Mouse (Mus musculus) activated CD4-positive, CD25-positive, alpha-beta regulatory T cell, adult 4 months (primary cell): Measurements from ENCODE around the gene Agap1. TPM values are rescaled to one million over a fixed set of nuclear protein-coding genes. Genes with fewer than 3 reads are reported as not detected.

Source experiments
- ATAC-seq: one replicate; pipeline ENCODE4 v1.8.0; 2017
- polyA plus RNA-seq, 2 experiments: library from polyadenylated mRNA; unstranded; fragments of 100-300 nt; shearing (Covaris generic); gene quantifications; one replicate each; pipeline ENCODE4 v1.2.1; 2017

The Agap1 gene
- polyA plus RNA-seq, 2 experiments from 2014 or later: 0.04 to 0.05 TPM

DNA sequence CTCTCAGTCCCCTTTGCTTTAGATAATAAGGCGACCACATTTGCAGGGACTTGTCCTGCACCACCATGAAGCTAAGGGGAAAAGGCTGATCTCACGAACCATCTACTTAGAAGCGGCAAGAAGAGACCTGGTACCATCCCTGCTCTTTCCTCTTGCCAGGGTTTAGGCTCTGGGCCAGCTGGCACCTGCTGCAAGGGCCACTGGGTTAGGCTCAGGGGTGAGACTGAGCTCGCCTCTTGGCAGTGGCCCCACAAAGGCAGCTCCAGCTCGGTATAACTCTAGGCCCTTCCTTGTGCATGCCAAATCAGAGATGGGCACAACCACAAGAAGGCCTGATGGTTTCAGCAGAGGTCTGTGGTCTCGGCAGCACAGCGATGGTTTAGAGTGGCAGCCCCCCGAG is 167.3 kb downstream of the Agap1 start:
- ATAC-seq: no peak

DNA sequence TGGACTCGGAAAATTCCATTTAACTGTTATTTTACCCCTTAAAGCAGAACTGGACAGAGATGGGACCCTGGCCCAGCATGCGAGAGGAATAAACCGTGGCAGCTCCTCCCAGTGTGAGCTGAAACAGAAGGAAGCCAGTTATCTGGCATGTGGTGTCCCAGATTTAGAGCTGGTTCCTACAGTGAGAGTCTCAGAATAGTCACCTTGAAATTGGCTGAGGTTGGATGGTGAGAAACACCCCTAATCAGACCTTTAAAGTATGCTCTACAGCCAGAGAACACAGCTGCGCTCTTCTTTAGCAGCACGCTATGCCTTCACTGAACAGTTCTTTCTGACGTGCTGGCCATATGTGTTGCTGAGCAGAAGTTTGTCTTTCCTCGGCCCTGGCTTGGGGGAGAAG is 168.2 kb downstream of the Agap1 start:
- no peak for ATAC-seq

GRCm38 (mm10) chr1:89625312-89625711 is 170.7 kb downstream of the Agap1 start:
- no peak for ATAC-seq

DNA sequence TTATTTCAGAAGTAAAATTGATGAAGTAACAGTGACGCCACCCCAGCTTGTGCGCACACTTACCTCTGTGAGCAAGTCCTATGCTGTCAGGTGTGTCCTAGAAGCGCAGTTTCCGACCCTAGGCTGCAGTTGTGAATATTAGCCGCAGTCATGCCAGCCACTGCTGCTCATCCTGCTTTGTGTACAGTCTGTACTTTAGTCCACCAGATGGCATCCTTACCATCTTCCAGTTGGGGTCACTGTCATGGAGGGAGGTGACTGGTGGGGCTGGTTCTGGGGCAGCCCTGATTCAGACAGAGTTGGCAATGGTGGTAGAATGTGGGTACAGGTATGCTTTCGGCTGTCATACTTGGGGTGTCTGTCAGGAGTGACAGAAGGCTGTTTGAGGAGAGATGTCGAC is 171.4 kb downstream of the Agap1 start:
- no peak for ATAC-seq

GRCm38 (mm10) chr1:89626940-89627339 is 172.3 kb downstream of the Agap1 start:
- ATAC-seq: no peak

DNA sequence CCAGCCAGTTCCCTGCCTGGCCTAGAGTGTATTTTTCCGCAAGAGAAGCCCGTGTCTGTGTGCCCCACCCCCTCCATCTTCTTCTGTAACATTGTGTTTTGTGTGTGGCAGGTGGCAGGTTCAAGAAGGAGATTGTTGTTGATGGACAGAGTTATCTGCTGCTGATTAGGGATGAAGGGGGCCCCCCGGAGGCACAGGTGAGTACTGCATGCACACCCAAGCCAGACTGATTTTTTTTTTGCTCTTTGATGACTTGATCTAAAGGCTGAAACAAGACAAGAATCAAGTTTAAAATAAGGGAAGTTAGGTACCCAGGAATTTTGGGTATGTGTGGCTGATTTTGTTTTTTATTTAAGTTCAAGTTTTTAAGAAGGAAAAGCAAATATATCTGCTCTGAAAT is 173.0 kb downstream of the Agap1 start:
- no peak for ATAC-seq

DNA sequence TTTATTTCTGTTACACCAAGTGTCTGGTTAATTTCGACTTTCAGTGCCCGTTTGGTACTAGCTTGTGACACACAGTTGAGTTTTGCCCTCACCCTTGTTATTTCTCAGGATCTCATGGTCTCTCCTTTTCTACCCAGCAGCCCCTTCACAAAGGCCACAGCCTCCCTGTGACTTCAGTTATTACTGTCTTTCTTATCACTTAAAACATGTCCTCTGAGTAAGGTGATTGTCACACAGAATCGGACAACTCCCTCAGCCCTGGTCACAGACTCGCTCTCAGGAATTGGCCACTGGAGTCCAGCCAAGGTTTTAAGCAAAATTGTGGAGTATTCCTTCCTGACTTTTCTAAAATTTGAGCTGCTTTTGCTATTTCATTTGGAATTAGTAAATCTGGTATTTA is 176.2 kb downstream of the Agap1 start:
- no peak for ATAC-seq

GRCm38 (mm10) chr1:89631747-89632146 is 177.1 kb downstream of the Agap1 start:
- no peak for ATAC-seq

DNA sequence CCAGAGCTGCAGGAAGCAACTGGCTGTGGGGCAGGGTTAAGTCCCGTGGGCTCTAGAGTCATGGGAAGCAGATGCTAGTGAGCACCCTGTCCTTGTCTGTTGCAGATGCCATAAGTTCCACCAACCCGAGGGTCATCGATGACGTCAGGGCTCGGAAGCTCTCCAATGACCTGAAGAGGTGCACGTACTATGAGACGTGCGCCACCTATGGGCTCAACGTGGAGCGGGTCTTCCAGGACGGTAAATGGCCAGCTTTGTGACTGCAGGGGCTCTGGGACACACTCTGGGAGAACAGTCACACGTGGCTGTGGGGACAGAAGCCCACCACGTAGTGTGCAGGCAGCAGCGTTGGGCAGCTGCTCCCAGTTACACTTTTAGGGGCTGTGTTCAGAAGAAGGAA is 179.4 kb downstream of the Agap1 start:
- no peak for ATAC-seq

DNA sequence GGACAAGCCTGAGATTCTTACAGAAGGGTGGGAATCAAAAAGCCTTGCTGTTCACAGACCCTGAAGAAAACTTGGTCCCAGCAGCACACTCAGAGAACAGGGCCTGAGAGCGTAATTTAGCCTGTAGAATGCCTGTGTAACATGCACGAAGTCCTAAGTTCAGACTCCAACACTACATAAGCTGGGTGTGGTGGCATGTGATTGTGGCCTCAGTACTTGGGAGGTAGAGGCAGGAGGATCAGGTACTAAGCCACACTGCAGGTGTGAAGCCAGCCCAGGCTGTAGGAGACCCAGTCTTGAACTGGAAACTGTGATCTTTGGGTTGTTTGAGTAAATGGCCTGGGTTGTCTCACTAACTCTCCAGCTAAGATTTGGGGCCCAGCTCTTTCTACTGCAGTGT is 180.5 kb downstream of the Agap1 start:
- no peak for ATAC-seq

DNA sequence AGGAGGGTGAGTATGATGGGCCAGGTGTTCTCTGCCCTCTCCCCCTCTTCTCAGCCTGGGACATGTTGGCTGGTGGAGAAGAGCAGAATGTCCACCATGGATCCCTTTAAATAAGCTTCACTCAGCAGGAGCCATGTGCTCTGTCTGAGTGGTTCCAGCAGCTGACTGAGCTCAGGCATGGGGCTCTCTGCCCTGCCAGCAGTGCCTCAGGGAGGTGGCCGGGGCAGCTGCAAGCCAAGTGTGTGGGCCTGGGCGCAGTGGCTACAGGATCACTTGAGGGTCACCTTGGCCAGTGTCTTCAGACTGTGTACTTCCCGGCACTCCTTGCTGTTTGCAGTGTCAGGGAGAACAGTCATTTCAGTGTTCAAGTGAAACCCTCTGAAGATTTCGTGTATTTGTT is 183.1 kb downstream of the Agap1 start:
- ATAC-seq: no peak

GRCm38 (mm10) chr1:89643445-89644100 is 189.0 kb downstream of the Agap1 start:
- peak; percentile 27 for ATAC-seq

DNA sequence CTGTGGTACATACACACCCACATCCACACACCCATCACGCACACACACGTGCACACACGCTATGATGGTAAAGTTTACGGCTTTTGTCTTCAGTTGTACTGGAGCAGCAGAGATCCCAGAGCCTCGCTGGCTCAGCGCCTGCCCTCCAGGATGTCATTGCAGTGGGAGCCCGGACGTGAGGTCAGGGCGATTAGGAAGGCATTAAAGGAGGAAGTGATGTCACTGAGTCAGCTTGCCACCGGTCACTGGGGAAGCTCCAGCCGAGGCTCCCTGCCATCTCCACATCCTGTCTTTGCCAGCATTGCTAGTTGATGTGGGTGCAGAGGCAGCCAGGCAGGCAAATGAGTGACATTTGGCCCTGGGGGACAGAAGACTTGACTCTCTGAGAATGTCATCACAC is 189.5 kb downstream of the Agap1 start:
- peak; percentile 76 for ATAC-seq

DNA sequence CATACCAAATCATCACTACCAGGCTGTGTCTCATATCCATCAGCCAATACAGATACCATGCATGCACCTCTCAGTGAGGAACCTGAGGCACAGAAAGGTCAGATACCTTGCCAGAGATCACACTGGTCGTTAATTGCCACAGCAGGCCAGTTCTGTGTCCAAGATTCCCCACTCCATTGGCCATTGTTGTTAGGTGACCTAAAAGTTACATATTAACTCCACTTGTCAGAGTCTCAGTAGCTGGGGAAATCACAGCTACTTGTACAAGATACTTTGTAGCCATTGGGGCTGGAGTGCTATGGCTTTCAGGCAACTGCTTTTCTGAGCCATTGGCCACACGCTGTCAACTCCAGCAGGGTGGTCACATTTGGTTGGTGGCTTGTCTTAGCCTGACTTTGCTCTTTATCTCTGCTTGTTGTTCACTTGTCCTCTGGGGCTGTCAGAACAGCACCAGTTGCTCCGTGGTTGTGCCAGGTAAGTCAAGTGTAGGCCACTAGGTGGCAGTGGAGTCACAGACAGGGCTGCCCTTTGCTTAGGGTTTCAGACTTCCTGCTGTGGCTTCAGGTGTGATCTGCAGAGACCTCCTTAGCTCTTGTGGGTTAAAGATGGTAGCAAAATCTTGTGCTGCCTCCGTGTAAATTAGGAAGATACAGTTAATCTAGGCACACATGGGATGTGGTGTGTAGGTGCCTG is 191.9 kb downstream of the Agap1 start:
- peak; percentile 45 for ATAC-seq

- no peak for ATAC-seq
Observed at GRCm38 (mm10) chr1:89647505-89647904, 192.9 kb downstream of the Agap1 start.

DNA sequence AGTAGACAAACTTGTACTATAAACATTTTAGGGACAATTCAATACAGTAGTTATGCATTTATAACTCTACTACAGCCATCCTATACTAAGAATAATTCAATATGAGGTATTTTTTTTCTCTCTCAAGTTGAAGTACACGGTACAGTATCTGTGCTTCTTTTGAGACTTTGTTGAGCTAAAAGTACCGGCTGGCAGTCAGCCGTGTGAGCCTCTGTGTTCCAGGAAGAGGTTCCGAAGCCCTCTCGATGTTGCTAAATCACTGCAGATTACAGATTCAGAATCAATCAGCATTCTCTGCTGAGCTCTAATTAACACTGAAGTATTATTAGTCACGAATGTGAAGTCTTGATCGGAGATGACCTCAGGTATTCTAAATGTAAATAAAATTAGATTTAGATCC is 196.0 kb downstream of the Agap1 start:
- no peak for ATAC-seq

GRCm38 (mm10) chr1:89656167-89656566 is 201.6 kb downstream of the Agap1 start:
- no peak for ATAC-seq

DNA sequence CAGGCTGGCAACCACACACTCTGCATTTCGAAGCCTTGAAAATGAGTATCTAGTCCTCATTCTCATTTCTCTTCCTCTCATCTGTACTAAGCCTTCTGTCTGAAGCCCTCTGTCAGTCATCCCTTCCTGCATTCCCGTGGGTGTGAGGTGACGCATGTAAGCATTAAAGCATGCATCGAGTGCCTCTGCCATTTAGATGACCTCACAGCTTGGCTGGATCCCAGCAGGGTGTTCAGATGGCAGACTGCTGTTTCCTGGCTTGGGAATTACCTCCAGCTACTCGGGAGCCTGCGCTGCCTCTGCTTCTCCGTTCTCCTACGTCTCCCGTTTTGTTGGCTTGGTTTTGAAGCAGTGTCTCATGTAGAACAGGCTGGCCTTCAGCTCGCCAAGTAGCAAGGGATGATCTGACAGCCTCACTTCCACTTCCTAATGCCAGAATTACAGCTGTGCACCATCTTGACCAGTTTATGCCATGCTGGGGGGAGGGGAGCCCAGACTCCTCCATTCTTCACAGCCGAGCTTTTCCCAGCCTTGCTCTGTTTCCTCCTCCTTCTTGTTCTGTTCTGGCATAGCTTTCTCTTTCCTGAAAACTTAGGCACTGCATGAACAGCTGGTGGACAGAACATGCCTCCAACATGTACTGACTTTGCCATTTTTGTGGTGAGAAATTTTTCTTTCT is 202.2 kb downstream of the Agap1 start:
- ATAC-seq: no peak

GRCm38 (mm10) chr1:89660804-89661203 is 206.2 kb downstream of the Agap1 start:
- no peak for ATAC-seq

- no peak for ATAC-seq
Observed at GRCm38 (mm10) chr1:89666154-89666553, 211.5 kb downstream of the Agap1 start.

- ATAC-seq: no peak
Observed at GRCm38 (mm10) chr1:89667387-89667786, 212.8 kb downstream of the Agap1 start.

DNA sequence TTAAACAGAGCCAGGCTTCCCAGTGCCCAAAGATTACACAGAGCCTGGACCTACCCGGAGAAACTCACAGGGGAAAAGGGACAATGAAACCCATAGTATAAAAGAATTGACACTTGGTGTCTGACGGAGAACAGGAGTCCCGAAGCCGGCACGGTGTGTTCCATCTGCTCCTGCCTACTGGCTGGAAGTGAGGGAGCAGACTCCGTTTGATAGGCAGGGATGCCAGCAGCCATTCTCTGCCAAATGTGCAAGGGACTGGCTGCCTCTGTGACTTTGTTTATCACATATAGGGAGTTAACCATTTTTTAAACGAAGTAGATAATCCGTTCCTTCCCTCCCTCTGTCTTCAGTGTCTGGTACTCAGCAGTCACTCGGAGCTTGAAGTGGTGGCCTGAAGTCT is 214.0 kb downstream of the Agap1 start:
- ATAC-seq: no peak

DNA sequence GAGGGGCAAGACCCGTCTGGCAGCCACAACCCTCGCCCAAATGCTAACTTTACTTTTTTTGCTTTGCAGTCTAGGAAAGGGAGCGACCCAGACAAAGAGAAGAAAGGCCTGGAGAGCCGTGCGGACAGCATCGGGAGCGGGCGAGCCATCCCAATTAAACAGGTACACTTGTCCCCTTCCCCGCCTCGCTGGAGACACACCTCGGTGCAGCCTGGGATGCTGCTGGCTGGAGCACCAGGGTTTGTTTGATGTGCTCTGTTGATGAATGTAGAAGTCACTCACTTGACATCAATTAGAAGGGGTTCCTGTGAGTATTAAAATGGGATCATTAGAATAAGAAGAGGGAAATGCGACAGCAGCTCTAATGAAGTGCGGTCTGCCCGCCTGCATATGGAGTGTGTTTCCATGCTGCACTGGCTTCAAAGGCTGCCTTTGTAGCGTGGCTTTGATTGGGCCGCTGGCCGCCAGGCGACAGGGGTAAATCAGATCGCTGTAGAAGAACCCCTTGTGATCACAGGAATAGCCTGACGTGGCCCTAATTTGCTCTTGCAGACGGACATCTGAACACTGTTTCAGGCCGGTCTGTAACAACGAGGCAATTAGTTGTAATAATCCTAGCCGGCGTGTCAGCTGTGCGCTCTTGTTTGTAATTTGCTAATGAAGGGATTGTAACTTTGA is 216.6 kb downstream of the Agap1 start:
- ATAC-seq: no peak

- ATAC-seq: no peak
Observed at GRCm38 (mm10) chr1:89673071-89673470, 218.5 kb downstream of the Agap1 start.
